Mouse (Mus musculus) urinary bladder, adult 2 months (tissue): ENCODE measurements around the gene Fam184b. TPM values are rescaled to one million over a fixed set of nuclear protein-coding genes. Genes with fewer than 3 reads are reported as not detected.

Source experiments
- DNase-seq: peaks from one replicate; pipeline ENCODE4 v3.0.0; 2022; ENCODE audit warnings: low spot score
- polyA plus RNA-seq: library from polyadenylated mRNA; depleted of rRNA; stranded (reverse); fragments of >200 nt; gene quantifications from 2 replicates; pipeline ENCODE4 v1.2.3, GENCODE M21; 2012; rRNA removed

Fam184b gene
- polyA plus RNA-seq, 1 experiment = 0.01 TPM

GRCm38 (mm10) chr5:45514599-45514998 is 124.8 kb downstream of the Fam184b start:
- DNase-seq = no peak

GRCm38 (mm10) chr5:45513511-45513910 is 125.9 kb downstream of the Fam184b start:
- no peak for DNase-seq

GRCm38 (mm10) chr5:45512908-45513307 is 126.5 kb downstream of the Fam184b start:
- no peak for DNase-seq

- no peak for DNase-seq
Measured at GRCm38 (mm10) chr5:45510071-45510470, 129.3 kb downstream of the Fam184b start.

GRCm38 (mm10) chr5:45497564-45497963 is 141.8 kb downstream of the Fam184b start:
- no peak for DNase-seq

GRCm38 (mm10) chr5:45496930-45497550 is 142.4 kb downstream of the Fam184b start:
- no peak for DNase-seq

GRCm38 (mm10) chr5:45496479-45496878 is 142.9 kb downstream of the Fam184b start:
- no peak for DNase-seq

GRCm38 (mm10) chr5:45496042-45496441 is 143.4 kb downstream of the Fam184b start:
- no peak for DNase-seq

- DNase-seq = no peak
Measured at GRCm38 (mm10) chr5:45495429-45495975, 143.9 kb downstream of the Fam184b start.

GRCm38 (mm10) chr5:45494093-45494755 is 145.2 kb downstream of the Fam184b start:
- DNase-seq = no peak

- peak; percentile 95 for DNase-seq
Measured at GRCm38 (mm10) chr5:45493191-45494092, 146.0 kb downstream of the Fam184b start, which contains the start of gene Lap3. Gene Lap3, plus strand, starts transcription at chr5:45493374.

- no peak for DNase-seq
Measured at GRCm38 (mm10) chr5:45491776-45492175, 147.6 kb downstream of the Fam184b start.

GRCm38 (mm10) chr5:45483654-45484053 is 155.8 kb downstream of the Fam184b start:
- no peak for DNase-seq

GRCm38 (mm10) chr5:45482607-45483006 is 156.8 kb downstream of the Fam184b start:
- no peak for DNase-seq

GRCm38 (mm10) chr5:45481125-45481524 is 158.3 kb downstream of the Fam184b start:
- no peak for DNase-seq

GRCm38 (mm10) chr5:45480066-45480465 is 159.3 kb downstream of the Fam184b start:
- DNase-seq = no peak

Other genes starting within 250 kb of the Fam184b start
- 66.4 and 68.1 TPM in 2 replicates for gene Qdpr, start 189.4 kb downstream of the Fam184b start, polyA plus RNA-seq
- gene Clrn2, start 185.9 kb downstream of the Fam184b start, polyA plus RNA-seq = not detected in 2 replicates
- gene Lap3, start 146.2 kb downstream of the Fam184b start, polyA plus RNA-seq = 34.2 and 40.0 TPM in 2 replicates
- gene Med28, start 119.4 kb downstream of the Fam184b start, polyA plus RNA-seq = 104 and 119 TPM in 2 replicates
- 0.97 and 1.2 TPM in 2 replicates for gene Ncapg, start 30.3 kb upstream of the Fam184b start, polyA plus RNA-seq
- gene Lcorl, start 218.0 kb upstream of the Fam184b start, polyA plus RNA-seq = 5.8 and 6.0 TPM in 2 replicates